Mouse (Mus musculus): ENCODE measurements at regions not wholly inside any gene's neighbourhood (a gene's known extent, or its start where the extent isn't known, plus 50 kb on each side); places are given as distances from the start of the nearest gene placed in this dataset.

GRCm38 (mm10) chr8:126678004-126678751 is 84.4 kb upstream of the Irf2bp2 start:
- DNase-seq, result no peak

GRCm38 (mm10) chr8:126675153-126675552 is 81.4 kb upstream of the Irf2bp2 start:
- peak; percentile 36 to 40 for DNase-seq

- DNase-seq, result no peak
Measured at GRCm38 (mm10) chr8:126673038-126673740, 79.4 kb upstream of the Irf2bp2 start.

GRCm38 (mm10) chr8:126671594-126671993 is 77.8 kb upstream of the Irf2bp2 start:
- no peak for DNase-seq

- DNase-seq, result no peak
Measured at GRCm38 (mm10) chr8:126669919-126670318, 76.1 kb upstream of the Irf2bp2 start.

GRCm38 (mm10) chr8:126669154-126669553 is 75.4 kb upstream of the Irf2bp2 start:
- DNase-seq, result no peak

- DNase-seq, result no peak
Measured at GRCm38 (mm10) chr8:126668657-126669025, 74.9 kb upstream of the Irf2bp2 start.

GRCm38 (mm10) chr8:126667721-126668656 is 74.2 kb upstream of the Irf2bp2 start:
- DNase-seq, result peak; percentile 82

GRCm38 (mm10) chr8:126667086-126667720 is 73.4 kb upstream of the Irf2bp2 start:
- DNase-seq, result peak in 1 of 2 experiments; percentile 62

- DNase-seq, result peak; percentile 98 to 99
Measured at GRCm38 (mm10) chr8:126666327-126667085, 72.7 kb upstream of the Irf2bp2 start.

- DNase-seq, result peak; percentile 66 to 67
Measured at GRCm38 (mm10) chr8:126665581-126666241, 71.9 kb upstream of the Irf2bp2 start.

GRCm38 (mm10) chr8:126664891-126665290 is 71.1 kb upstream of the Irf2bp2 start:
- no peak for DNase-seq

GRCm38 (mm10) chr8:126662797-126663784 is 69.3 kb upstream of the Irf2bp2 start:
- no peak for DNase-seq

- DNase-seq, result no peak
Measured at GRCm38 (mm10) chr8:126662151-126662550, 68.4 kb upstream of the Irf2bp2 start.

GRCm38 (mm10) chr8:126661511-126662142 is 67.8 kb upstream of the Irf2bp2 start:
- peak in 1 of 2 experiments; percentile 36 for DNase-seq

- DNase-seq, result no peak
Measured at GRCm38 (mm10) chr8:126660658-126661316, 67.0 kb upstream of the Irf2bp2 start.

- no peak for DNase-seq
Measured at GRCm38 (mm10) chr8:126659691-126660657, 66.2 kb upstream of the Irf2bp2 start.

Data from layer of hippocampus, postnatal 36 days (tissue).